Mouse (Mus musculus): ENCODE measurements around the gene Lmod1. TPM values are rescaled to one million over a fixed set of nuclear protein-coding genes. Genes with fewer than 3 reads are reported as not detected.

The Lmod1 gene
- not detected for total RNA-seq (2023)

GRCm38 (mm10) chr1:135324571-135324970 lies at the start of gene Lmod1:
Lmod1 (plus strand) TSS chr1:135324807.

GRCm38 (mm10) chr1:135283826-135284291 lies 40.7 kb upstream of the Lmod1 start, which contains the start of gene Rnpep:
Rnpep (minus strand) TSS chr1:135284084.

GRCm38 (mm10) chr1:135313284-135314031 lies 11.1 kb upstream of the Lmod1 start, which contains the start of gene Timm17a:
Timm17a (minus strand) TSS chr1:135313778.

GRCm38 (mm10) chr1:135374868-135375581 lies 50.4 kb downstream of the Lmod1 start, which contains the start of gene Shisa4:
Shisa4 (minus strand) TSS chr1:135375237.

Other genes starting within 250 kb of the Lmod1 start
- gene Lgr6, start 219.5 kb upstream of the Lmod1 start, total RNA-seq (2023) = not detected
- 10 to 100 TPM; 31.7 to 45.4 TPM for gene Ptpn7, start 192.1 kb upstream of the Lmod1 start, total RNA-seq (2023)
- 100 to 1,000 TPM; 105 to 126 TPM for gene Arl8a, start 178.0 kb upstream of the Lmod1 start, total RNA-seq (2023)
- gene Gpr37l1, start 157.1 kb upstream of the Lmod1 start, total RNA-seq (2023) = not detected
- gene Elf3, start 66.2 kb upstream of the Lmod1 start, total RNA-seq (2023) = not detected
- 10 to 100 TPM; 30.5 to 36.6 TPM for gene Rnpep, start 40.7 kb upstream of the Lmod1 start, total RNA-seq (2023)
- 10 to 100 TPM; 41.3 to 60.5 TPM for gene Timm17a, start 11.0 kb upstream of the Lmod1 start, total RNA-seq (2023)
- 1 to 10 TPM; 1.5 to 3.7 TPM for gene Shisa4, start 50.4 kb downstream of the Lmod1 start, total RNA-seq (2023)
- gene Ipo9, start 105.7 kb downstream of the Lmod1 start, total RNA-seq (2023) = 10 to 100 TPM; 93.2 to 99.3 TPM